Mouse (Mus musculus): ENCODE measurements around the gene Mesd.

DNA sequence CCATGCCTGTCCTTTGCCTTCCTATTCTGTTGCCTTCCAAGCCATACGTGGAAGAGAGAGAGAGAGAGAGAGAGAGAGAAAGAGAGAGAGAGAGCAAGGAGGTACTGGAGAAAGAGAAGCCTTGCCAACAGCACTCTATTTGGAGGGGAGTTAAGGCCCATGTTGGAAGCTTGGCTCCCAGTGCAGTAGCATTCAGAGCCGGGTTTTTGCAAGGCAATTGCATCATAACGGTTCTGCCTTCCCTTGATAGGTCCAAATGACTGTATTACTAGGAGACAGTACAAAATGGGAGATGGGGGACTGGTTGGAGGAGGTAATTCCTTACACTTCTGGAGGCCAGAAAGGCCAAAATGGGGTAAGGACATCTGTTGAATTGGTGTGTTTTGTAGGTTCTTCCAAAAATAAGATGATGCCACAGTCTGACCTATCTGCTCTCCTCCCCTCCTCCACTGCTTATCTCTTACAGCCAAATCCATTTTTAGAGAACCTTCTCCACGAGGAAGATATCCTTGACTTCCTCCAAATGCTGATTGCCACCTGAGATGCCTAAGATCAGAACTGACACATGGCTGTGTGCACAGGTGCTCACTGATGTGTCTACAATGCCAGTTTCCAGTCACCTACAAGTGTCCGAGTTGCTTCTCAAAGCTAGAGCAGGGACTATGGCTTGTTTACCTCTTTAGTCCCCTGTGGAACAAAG is 45.6 kb upstream of the Mesd start:
- no peak for TF ChIP-seq MAX (IDR thresholded peaks at IDR 0.05)
- no peak for TF ChIP-seq CTCF (IDR thresholded peaks at IDR 0.05; ENCODE audit: control insufficient read depth, insufficient read depth, insufficient read length)
- TF ChIP-seq CEBPB (IDR thresholded peaks at IDR 0.05; ENCODE audit: low read depth) = no peak
- TF ChIP-seq MYOD1 (IDR thresholded peaks at IDR 0.05; ENCODE audit: control insufficient read depth, insufficient read length, low read depth) = no peak
- TF ChIP-seq USF1 (IDR thresholded peaks at IDR 0.05; ENCODE audit: low read depth) = no peak
- TF ChIP-seq FOSL1 (IDR thresholded peaks at IDR 0.05; ENCODE audit: insufficient read depth, low read length, poor library complexity, severe bottlenecking) = no peak
